Mouse (Mus musculus) heart, embryonic 15.5 days (tissue): ENCODE results near the gene Racgap1. TPM values are rescaled to one million over a fixed set of nuclear protein-coding genes. Genes with fewer than 3 reads are reported as not detected.

Source experiments
- ATAC-seq: fragments of 200-750 bp; cut with Nextera tagmentation; replicated peaks from 2 replicates; pipeline ENCODE4 v1.8.0; 2017; ENCODE audit warnings: low read depth, moderate TSS enrichment; ENCODE audit not compliant: insufficient number of reproducible peaks, insufficient read depth, low FRiP score
- H3K27ac ChIP-seq: fragments of 300-500 bp; sonication (generic); 2 replicates; pipeline ENCODE4 v1.5.1; 2015; ENCODE audit warnings: mild to moderate bottlenecking, inconsistent platforms
- H3K27me3 ChIP-seq: fragments of 300-500 bp; sonication (generic); 2 replicates; pipeline ENCODE4 v1.6.1; 2015; ENCODE audit warnings: inconsistent platforms
- H3K36me3 ChIP-seq: fragments of 300-500 bp; sonication (generic); 2 replicates; pipeline ENCODE4 v1.6.1; 2015; ENCODE audit warnings: mild to moderate bottlenecking, inconsistent platforms
- H3K4me1 ChIP-seq: fragments of 300-500 bp; sonication (generic); replicated peaks from 2 replicates; pipeline ENCODE4 v1.6.1; 2015; ENCODE audit warnings: inconsistent platforms
- H3K4me2 ChIP-seq: fragments of 300-500 bp; sonication (generic); 2 replicates; pipeline ENCODE4 v1.6.1; 2015; ENCODE audit warnings: inconsistent platforms, mild to moderate bottlenecking, moderate library complexity
- H3K4me3 ChIP-seq: fragments of 300-500 bp; sonication (generic); 2 replicates; pipeline ENCODE4 v1.5.1; 2015; ENCODE audit warnings: mild to moderate bottlenecking, inconsistent platforms
- H3K9ac ChIP-seq: fragments of 300-500 bp; sonication (generic); 2 replicates; pipeline ENCODE4 v1.6.1; 2015; ENCODE audit warnings: mild to moderate bottlenecking, inconsistent platforms
- H3K9me3 ChIP-seq: fragments of 300-500 bp; sonication (generic); replicated peaks from 2 replicates; pipeline ENCODE4 v1.6.1; 2016; ENCODE audit warnings: inconsistent platforms
- WGBS: fragments of 180-500 bp; shearing (Covaris S2); methylation state at CpG from one replicate; pipeline ENCODE4 v1.1.7; 2015; ENCODE audit warnings: mixed read lengths; 5-methylcytosine and 5-hydroxymethylcytosine counted together
- polyA plus RNA-seq: library from polyadenylated mRNA; unstranded; fragments of >200 nt; fragmentation: Nextera tagmentation; extraction: Ambion mirVana; gene quantifications from 2 replicates; pipeline ENCODE4 v1.2.1, GENCODE M21; 2015

Racgap1 gene
- polyA plus RNA-seq, 1 experiment from 2014 or later, result 112 TPM

- 38% methylated on average over 13 of the region's 13 CpGs for WGBS
- ATAC-seq, result no peak
- Histone ChIP-seq H3K9ac (no peak overlapping the region), H3K36me3 (no peaks in the 10 kb centered on the region), H3K4me1 (peaks cover 21% of the 10 kb centered on the region), H3K4me2 (peak overlapping the region; percentile 43), H3K27me3 (peaks cover 16% of the 10 kb centered on the region; the same call in 1 of the 2 replicates), H3K9me3 (no peaks in the 10 kb centered on the region), H3K27ac (peak overlapping the region; percentile 21; the same call in 1 of the 2 replicates), H3K4me3 (no peak overlapping the region)
These were observed 37.2 kb downstream of the Racgap1 start for GRCm38 (mm10) chr15:99614273-99614672.

GRCm38 (mm10) chr15:99611563-99611962, 39.9 kb downstream of the Racgap1 start:
- WGBS, result 40% methylated on average over 7 of the region's 7 CpGs
- peaks cover 24% of the 10 kb centered on the region; the same call in 1 of the 2 replicates for H3K27me3 ChIP-seq
- H3K4me1 ChIP-seq, result peaks cover 21% of the 10 kb centered on the region
- no peak overlapping the region for H3K9ac ChIP-seq
- no peaks in the 10 kb centered on the region for H3K9me3 ChIP-seq
- H3K27ac ChIP-seq, result no peak overlapping the region
- H3K36me3 ChIP-seq, result no peaks in the 10 kb centered on the region
- no peak overlapping the region for H3K4me3 ChIP-seq
- ATAC-seq, result no peak
- no peak overlapping the region for H3K4me2 ChIP-seq

GRCm38 (mm10) chr15:99608382-99609125, 42.9 kb downstream of the Racgap1 start:
- 75% methylated on average over 13 of the region's 13 CpGs for WGBS
- Histone ChIP-seq H3K36me3 (no peaks in the 10 kb centered on the region), H3K4me1 (peaks cover 5% of the 10 kb centered on the region), H3K27me3 (peaks cover 28% of the 10 kb centered on the region; the same call in 1 of the 2 replicates), H3K4me2 (no peak overlapping the region), H3K9me3 (no peaks in the 10 kb centered on the region), H3K27ac (no peak overlapping the region), H3K9ac (no peak overlapping the region), H3K4me3 (no peak overlapping the region)
- ATAC-seq, result no peak

- 42% methylated on average over 10 of the region's 10 CpGs for WGBS
- Histone ChIP-seq H3K36me3 (no peaks in the 10 kb centered on the region), H3K27me3 (peaks cover 30% of the 10 kb centered on the region; the same call in 1 of the 2 replicates), H3K9ac (no peak overlapping the region), H3K4me3 (no peak overlapping the region), H3K4me1 (peaks cover 9% of the 10 kb centered on the region), H3K4me2 (no peak overlapping the region), H3K9me3 (no peaks in the 10 kb centered on the region), H3K27ac (no peak overlapping the region)
- ATAC-seq, result no peak
These were observed 43.9 kb downstream of the Racgap1 start for GRCm38 (mm10) chr15:99607388-99608113.

GRCm38 (mm10) chr15:99606515-99606914, 44.9 kb downstream of the Racgap1 start:
- Histone ChIP-seq H3K27me3 (peaks cover 31% of the 10 kb centered on the region; the same call in 1 of the 2 replicates), H3K4me1 (peaks cover 9% of the 10 kb centered on the region), H3K9ac (no peak overlapping the region), H3K27ac (no peak overlapping the region), H3K4me2 (no peak overlapping the region), H3K9me3 (no peaks in the 10 kb centered on the region), H3K4me3 (no peak overlapping the region), H3K36me3 (no peaks in the 10 kb centered on the region)
- 30% methylated on average over 5 of the region's 5 CpGs for WGBS
- ATAC-seq, result no peak

- no peaks in the 10 kb centered on the region for H3K9me3 ChIP-seq
- ATAC-seq, result no peak
- H3K36me3 ChIP-seq, result no peaks in the 10 kb centered on the region
- 72% methylated on average over 3 of the region's 3 CpGs for WGBS
- peaks cover 40% of the 10 kb centered on the region for H3K27me3 ChIP-seq
- peaks cover 10% of the 10 kb centered on the region for H3K4me1 ChIP-seq
- no peak overlapping the region for H3K9ac ChIP-seq
- no peak overlapping the region for H3K4me3 ChIP-seq
- H3K4me2 ChIP-seq, result no peak overlapping the region
- no peak overlapping the region for H3K27ac ChIP-seq
These were observed 45.9 kb downstream of the Racgap1 start for GRCm38 (mm10) chr15:99605595-99605994.

- 71% methylated on average over 7 of the region's 7 CpGs for WGBS
- Histone ChIP-seq H3K27ac (no peak overlapping the region), H3K4me1 (peaks cover 16% of the 10 kb centered on the region), H3K27me3 (peaks cover 53% of the 10 kb centered on the region), H3K36me3 (no peaks in the 10 kb centered on the region), H3K9ac (no peak overlapping the region), H3K9me3 (no peaks in the 10 kb centered on the region), H3K4me2 (no peak overlapping the region), H3K4me3 (no peak overlapping the region)
- no peak for ATAC-seq
These were observed 48.2 kb downstream of the Racgap1 start for GRCm38 (mm10) chr15:99603216-99603615.

GRCm38 (mm10) chr15:99602206-99602820, 49.1 kb downstream of the Racgap1 start:
- Histone ChIP-seq H3K27ac (no peak overlapping the region), H3K4me3 (no peak overlapping the region), H3K9ac (no peak overlapping the region), H3K9me3 (no peaks in the 10 kb centered on the region), H3K4me2 (no peak overlapping the region), H3K36me3 (no peaks in the 10 kb centered on the region), H3K27me3 (peaks cover 62% of the 10 kb centered on the region), H3K4me1 (peaks cover 16% of the 10 kb centered on the region)
- no peak for ATAC-seq
- 70% methylated on average over 17 of the region's 17 CpGs for WGBS

- no peak overlapping the region for H3K27ac ChIP-seq
These were observed 49.7 kb downstream of the Racgap1 start for GRCm38 (mm10) chr15:99601823-99602120.

GRCm38 (mm10) chr15:99600986-99601822, 50.3 kb downstream of the Racgap1 start, which contains the start of gene Aqp6:
Gene Aqp6 (plus strand): TSS chr15:99601400.
- no peaks in the 10 kb centered on the region for H3K9me3 ChIP-seq
- WGBS, result 61% methylated on average over 22 of the region's 22 CpGs
- peaks cover 67% of the 10 kb centered on the region for H3K27me3 ChIP-seq
- peaks cover 17% of the 10 kb centered on the region for H3K4me1 ChIP-seq
- no peak for ATAC-seq
- no peak within 1 kb of the TSS for H3K4me2 ChIP-seq
- H3K27ac ChIP-seq, result no peak within 1 kb of the TSS
- H3K4me3 ChIP-seq, result no peak within 1 kb of the TSS
- H3K36me3 ChIP-seq, result no peaks in the 10 kb centered on the region
- H3K9ac ChIP-seq, result no peak within 1 kb of the TSS

More at GRCm38 (mm10) chr15:99601823-99602120, 49.7 kb downstream of the Racgap1 start:
- Histone ChIP-seq H3K9me3 (no peaks in the 10 kb centered on the region), H3K4me3 (no peak overlapping the region), H3K4me2 (no peak overlapping the region), H3K4me1 (peaks cover 16% of the 10 kb centered on the region), H3K36me3 (no peaks in the 10 kb centered on the region), H3K27me3 (peaks cover 65% of the 10 kb centered on the region), H3K9ac (no peak overlapping the region)
- WGBS, result 23% methylated on average over 5 of the region's 5 CpGs
- no peak for ATAC-seq
